Mouse (Mus musculus) lung, adult 2 months (tissue): Measurements from ENCODE around the gene 1110002E22Rik.

Experiments
- CTCF ChIP-seq: fragments of 200-500 bp; IDR thresholded peaks from 2 replicates; pipeline ENCODE4 v1.5.1; 2011; ENCODE audit warnings: mild to moderate bottlenecking, low read length, control low read depth; ENCODE audit not compliant: insufficient read depth
- POLR2A ChIP-seq: fragments of 200-500 bp; IDR thresholded peaks from 2 replicates; pipeline ENCODE4 v1.6.1; 2011; ENCODE audit warnings: low read depth, mild to moderate bottlenecking, control low read depth, low read length, borderline replicate concordance; ENCODE audit errors: extremely low read depth

DNA sequence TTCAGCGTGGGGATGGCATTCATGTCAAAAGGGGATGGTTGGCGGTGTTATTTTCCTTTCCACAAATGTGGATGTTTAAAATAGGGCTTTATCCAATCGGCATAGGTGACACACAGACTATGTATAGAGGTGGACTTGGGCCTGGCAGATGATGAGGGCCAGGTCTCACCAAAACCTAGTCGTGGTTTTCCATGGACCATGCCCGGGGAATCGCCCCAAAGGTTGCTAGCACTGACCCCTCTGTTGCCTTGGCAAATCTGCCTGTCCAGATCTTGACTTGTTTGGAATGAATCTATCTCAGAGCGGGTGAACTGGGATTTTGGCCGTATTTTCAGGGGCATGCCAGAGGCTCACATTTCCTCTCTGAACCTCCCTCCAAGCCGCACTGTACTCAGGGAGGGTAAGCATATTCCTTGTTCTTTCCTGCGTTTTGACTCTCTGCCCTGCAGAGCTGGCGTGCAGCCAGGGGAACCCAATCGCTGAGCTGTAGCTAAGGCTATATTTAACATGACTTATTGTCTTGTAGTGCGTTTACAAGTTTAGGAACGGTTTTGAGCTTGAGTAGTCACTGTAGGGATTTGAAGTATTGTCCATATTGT, 1.0 kb upstream of the 1110002E22Rik start:
- TF ChIP-seq CTCF = no peak
- no peak for TF ChIP-seq POLR2A
